Mouse (Mus musculus) spleen, adult 12 weeks (tissue): ENCODE results near the gene Olfr1436.
"Not testable (repeated sequence)": the region's sequence is repeated elsewhere in the genome, so short reads cannot be mapped to it uniquely, and the experiment has no call there.

Experiments
- DNase-seq: peaks from one replicate; pipeline ENCODE4 v3.0.0; 2022; ENCODE audit warnings: low spot score

The Olfr1436 gene

GRCm38 (mm10) chr19:12299030-12299429 lies at the start of gene Olfr1436:
Gene Olfr1436 (minus strand): TSS chr19:12299130.
- DNase-seq = not testable (repeated sequence)

GRCm38 (mm10) chr19:12335810-12336209 lies 36.9 kb upstream of the Olfr1436 start, which contains the start of gene Olfr1438-ps1:
Gene Olfr1438-ps1 (minus strand): TSS chr19:12335910.
- DNase-seq = no peak

DNA sequence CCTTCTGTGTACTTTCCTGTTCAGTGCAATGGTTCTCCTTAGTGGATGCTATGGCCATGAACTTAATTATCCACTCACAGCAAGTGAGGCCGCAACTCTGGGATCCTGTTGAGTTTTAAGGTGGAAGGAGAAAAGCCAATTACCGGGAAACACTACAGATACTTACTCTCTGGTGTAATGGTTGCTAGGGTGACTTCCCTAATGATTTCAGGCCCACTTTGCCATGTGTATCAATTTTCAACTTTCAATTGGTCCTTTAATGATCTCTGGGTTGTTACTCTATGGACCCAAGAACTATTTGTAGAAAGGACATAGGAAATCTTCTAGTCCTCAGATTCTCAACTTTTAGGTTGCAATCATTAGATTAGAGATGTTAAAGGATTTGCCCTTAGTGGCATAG lies 26.1 kb upstream of the Olfr1436 start, which contains the start of gene Olfr1437:
TSS of gene Olfr1437 (minus strand) at position 101 of the 400 bp plus-strand sequence.
- DNase-seq = no peak

- no peak for DNase-seq
Measured at GRCm38 (mm10) chr19:12292979-12293378, 6.0 kb downstream of the Olfr1436 start.

DNA sequence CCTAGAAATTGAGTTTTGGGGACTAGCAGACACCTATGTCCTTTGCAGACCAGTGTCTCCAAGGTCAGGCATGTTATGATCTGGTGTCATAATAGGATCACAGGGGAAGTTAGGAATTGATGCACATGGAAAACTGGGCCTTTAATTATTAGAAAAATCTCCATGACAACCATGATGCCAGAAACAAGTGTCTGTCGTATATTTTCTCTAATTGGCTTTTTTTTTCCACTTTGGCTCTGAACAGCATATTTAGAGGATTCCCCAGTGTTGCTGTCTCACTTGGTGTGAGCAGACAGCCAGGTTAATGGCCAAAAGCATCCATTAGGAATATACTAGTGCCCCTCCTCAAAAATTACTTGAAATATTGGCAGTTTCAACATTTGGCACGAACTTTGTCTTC lies 19.4 kb downstream of the Olfr1436 start, which contains the start of gene Olfr1434:
TSS of gene Olfr1434 (plus strand) at position 301 of the 400 bp plus-strand sequence.
- DNase-seq = no peak

GRCm38 (mm10) chr19:12260732-12261131 lies 38.2 kb downstream of the Olfr1436 start, which contains the start of gene Olfr235:
Gene Olfr235 (plus strand): TSS chr19:12261032.
- no peak for DNase-seq
